Mouse (Mus musculus): ENCODE measurements around the gene Krtap5-4.
"Not testable (repeated sequence)": the region's sequence is repeated elsewhere in the genome, so short reads cannot be mapped to it uniquely, and the experiment has no call there.

Krtap5-4 gene

DNA sequence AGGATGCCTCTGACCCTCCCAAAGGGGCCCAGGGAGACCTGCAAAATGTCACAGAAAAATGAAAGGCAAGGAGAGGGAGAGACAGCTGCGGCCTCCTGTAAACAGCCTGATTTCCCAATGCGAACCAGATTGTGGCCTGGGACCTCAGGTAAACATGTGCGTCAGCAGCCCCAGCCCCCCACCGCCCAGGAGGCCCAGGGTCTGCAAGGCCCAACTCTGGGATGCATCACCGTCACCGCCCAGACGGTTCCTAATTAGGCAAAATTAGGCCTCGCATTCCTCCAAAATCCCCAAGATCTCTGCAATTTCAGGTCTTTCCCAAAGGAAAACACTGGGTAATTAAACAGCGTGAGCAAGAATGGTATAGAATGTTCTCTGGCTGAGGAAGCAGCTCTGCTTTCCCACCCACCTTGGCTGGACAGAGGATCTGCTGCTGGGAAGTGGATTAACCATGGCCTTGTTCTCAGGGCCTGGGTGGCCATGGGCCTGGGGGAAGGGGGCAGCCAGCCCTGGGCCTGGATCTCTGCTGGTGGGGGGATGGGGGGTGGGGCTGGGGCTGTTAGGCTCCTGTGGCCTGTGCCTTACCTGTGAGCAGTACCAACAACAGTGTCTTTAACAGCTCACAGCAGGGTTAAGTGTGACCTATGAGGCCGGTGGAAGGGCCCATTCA is 18.4 kb downstream of the Krtap5-4 start:
- not testable (repeated sequence) for DNase-seq (ENCODE audit: low spot score)

DNA sequence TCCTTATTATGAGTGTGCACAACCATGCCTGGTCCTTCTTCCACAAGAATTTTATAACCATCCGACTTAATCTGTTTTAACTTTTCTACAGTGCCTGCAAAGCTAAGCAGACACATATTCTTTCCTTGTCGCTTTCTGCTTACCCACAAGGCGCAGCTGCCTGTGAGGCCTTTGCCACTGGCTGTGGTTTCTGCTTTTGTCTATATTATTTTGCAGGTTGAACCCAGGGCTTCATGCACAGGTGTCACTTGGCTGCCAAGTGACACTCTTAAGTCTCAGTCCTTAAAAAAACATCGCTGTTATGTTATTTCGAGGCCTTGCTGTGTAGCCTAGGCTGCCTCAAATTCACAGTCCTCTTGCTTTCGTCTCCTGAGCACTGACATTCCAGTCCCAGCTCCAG is 19.3 kb downstream of the Krtap5-4 start:
- no peak for DNase-seq (ENCODE audit: low spot score)

DNA sequence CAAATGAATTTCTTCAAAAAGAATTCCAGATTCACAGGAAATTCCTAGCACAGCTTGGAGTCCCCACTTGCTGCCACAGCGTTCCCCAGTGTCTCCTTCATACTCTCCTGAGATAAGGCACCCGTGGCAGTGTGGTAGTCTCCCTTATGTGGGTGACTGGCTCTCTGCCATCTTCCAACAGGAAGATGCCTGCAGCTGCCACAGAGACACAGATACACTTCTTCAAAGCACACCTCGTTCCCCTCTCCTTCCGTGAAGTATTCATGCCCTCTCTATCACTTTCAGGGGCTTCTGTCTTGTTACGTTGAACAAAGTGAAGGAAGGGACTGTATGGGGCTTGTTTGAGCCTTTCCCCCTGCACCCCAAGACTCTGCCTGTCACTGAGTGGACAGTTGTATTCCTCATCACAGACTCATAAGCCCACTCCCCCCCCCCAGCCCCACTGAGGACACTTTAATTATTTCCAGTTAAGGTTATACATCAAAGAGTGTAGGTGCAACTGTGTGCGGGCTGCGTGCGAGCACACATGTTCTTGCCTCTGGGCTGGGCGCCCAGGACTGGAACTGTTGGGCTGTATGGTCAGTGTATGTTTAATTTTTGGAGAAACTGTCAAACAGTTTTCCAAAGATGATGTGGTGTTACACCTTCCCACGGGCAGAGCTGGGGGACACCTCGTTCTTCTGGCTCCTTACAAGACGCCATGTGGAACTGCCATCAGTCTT is 20.2 kb downstream of the Krtap5-4 start:
- no peak for DNase-seq (ENCODE audit: low spot score)

DNA sequence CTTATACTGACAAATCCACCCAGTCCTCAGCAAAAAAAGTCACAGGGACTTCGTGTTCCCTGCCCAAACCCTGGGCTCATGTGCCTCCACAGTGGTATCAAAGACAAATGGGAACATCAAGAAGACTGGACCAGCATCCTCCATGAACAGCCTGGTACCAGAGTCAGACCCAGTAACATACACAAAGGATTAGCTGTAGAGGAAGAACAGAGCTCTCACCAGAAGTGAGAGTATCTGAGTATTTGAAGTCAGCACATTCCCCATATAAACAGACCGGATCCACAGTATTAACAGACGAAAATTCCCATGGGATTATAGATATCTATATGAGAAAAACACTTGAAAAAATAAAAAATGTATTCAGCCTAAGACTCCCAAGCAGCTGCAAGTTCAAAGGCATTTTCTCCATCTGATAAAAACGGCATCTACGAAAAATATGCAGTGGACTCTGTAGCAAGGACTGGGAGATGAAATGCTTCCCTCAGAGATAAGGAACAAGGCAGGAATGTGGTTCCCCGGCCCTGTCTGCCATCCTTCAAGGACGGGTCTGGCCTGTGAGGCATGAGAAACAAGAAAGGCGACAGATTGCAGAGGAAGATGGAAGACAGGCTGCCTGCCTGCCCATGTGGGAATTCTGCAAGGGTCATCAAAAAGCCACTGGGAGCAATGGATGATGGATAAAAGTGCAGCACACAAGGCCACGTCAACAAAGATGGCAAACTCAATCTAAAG is 23.5 kb downstream of the Krtap5-4 start:
- no peak for DNase-seq (ENCODE audit: low spot score)

DNA sequence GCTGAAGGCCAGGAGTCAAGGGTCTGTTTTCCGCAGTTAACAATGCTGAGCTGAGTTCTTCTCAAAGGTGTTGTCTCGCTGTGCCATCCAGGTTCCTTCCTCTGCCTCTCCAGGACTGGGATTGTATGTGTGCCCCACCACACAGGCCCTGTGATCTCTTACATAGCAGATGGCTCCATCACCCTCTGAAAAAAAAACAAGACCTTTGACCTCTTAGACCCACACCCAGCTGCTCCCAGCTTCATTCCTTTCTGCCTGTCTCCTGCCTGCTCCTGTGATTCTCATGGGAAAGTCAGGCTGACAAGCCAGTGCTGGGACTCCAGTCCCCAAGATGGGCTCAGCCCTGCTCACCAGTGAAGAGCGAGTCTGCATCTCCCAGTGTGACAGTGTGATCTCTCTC is 25.2 kb downstream of the Krtap5-4 start:
- no peak for DNase-seq (ENCODE audit: low spot score)

DNA sequence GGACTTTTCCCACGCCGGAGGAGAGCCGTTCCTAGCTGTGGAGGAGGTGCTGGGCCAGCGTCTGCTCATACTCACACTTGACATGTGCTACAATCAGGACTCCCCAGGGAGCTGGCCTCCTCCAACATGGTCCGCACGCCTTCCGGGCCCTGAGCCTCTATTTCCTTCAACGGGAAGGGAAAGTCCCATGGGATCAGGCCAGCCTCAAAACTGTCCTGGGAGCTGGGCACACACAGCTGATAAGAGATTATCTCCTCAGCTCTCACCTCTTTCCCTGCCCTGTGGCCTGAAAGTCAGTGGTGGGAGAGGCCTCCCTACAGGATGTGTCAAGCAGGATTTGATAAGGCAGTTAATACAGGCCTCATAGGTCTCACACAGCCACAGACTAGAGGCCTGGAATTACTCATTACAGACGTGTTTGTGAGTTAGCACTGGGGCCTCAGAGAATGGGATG is 26.9 kb downstream of the Krtap5-4 start:
- no peak for DNase-seq (ENCODE audit: low spot score)

DNA sequence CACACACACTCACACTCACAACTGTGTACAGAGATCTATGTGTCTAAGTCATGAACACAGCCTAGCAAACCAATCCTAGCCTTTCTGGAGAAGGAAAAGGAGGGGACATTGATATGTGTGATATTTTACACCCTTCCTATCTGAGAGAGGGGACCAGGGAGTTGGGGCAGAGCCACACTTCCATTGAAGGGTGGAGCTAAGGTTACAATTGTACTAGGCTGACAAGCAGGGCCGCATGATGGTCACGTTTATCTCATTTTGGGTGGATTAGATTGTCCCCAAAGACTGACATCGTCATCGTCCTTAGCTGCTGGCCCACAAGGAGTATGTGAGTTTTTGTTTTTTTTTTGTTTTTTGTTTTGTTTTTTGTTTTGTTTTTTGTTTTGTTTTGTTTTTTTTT is 27.9 kb downstream of the Krtap5-4 start:
- DNase-seq (ENCODE audit: low spot score), result no peak

DNA sequence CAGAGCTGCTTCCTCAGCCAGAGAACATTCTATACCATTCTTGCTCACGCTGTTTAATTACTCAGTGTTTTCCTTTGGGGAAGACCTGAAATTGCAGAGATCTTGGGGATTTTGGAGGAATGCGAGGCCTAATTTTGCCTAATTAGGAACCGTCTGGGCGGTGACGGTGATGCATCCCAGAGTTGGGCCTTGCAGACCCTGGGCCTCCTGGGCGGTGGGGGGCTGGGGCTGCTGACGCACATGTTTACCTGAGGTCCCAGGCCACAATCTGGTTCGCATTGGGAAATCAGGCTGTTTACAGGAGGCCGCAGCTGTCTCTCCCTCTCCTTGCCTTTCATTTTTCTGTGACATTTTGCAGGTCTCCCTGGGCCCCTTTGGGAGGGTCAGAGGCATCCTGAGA is 29.4 kb downstream of the Krtap5-4 start:
- DNase-seq (ENCODE audit: low spot score), result not testable (repeated sequence)

DNA sequence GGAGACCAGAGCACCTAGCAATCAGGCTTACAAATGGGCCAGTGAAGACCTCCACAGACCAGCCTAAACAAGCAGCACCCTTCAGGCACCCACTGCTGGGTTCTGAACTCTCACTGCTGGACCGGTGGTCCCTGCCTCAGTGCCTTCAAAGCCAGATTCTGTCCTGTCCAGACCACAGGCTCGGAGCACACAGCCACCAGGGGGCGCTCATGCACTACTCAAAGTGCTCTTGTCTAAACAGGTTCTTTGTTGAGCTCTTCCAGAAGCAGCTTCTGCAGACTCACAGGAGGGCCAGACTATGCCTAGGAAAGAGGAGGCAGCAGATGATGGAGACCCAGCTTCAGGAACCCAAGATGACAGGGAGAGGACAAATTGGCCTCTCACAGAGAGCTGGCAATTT is 30.9 kb downstream of the Krtap5-4 start:
- DNase-seq (ENCODE audit: low spot score), result peak; percentile 85

DNA sequence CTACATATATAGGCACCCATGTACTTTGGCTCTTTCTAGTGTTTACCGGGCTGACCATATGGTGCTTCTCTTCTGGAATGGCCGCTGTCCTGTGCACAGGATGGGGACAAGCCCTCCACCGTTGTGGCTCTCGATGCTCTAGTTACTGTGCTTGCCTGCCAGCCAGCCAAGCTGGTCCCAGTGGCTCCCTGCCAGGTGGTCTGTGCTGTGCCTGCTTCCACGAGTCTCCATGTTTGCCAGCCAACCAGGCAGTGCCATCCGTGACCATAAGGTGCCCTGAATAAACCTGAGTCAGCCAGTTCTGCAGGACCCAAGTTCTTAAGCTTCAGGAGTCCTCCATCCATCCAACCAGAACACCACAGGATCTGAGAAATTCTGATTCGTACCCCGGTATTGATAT is 31.8 kb downstream of the Krtap5-4 start:
- DNase-seq (ENCODE audit: low spot score), result no peak

DNA sequence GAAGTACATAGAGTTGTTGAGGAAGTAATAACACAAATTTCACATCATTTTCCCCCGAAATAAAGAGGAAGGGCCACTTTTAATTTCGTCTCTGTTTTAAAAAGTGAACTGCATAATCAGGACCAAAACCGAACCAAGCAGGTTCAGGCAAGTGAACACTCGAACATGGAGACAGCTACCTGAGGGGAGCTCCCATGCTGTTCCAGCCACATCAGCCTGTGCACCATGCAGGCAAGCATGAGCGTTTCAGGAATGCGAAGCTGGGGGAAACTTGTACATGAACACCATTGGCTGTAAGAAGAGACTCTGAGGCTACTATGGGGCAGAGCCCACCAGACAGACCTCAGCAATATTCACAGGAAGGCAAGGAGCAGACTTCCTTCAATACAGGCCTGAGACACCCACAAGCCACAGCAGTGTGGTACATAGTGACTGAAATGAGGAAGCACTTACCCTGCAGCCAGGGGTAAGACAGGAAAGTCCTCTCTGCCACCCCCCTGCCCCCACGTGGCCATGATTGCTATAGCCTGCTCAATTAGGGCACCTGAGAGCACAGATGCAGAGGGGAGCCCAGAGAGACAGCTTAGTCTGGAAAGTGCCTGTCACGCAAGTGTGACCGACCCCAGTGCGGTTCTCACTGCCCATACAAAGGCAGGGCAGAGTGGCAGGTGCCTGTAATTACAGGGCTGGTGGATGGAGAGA is 37.1 kb downstream of the Krtap5-4 start:
- DNase-seq (ENCODE audit: low spot score), result no peak

DNA sequence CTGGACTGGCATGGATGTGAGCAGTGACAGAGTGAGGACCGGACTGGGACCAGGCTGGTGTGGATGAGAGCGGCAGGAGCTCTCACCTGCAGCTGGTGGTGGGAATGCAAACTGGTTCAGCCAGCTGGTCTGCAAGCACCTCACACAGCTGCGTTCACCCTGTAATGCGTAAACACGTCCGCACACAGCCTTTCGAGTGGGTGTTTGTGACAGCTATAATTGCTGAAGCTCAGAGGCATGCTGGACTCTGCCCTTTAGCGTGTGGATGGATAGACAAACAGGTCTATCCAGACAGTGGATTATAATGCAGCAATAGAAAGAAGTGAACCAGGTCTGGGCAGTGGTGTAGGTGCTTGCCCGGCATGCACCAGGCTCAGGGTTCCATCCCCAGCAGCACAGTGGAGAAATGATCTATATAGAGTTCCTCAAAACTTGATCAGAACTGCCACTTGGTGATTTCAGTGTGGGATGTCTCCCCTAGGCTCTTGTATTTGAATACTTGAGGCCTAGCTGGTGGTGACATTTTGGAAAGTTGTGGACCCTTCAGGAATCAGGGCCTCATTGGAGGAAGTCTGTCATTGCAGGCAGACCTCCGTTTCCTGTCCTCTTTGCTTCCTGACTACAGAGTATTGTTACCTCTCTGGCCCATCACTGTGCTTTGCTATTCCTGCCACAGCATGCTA is 38.4 kb downstream of the Krtap5-4 start:
- no peak for DNase-seq (ENCODE audit: low spot score)

DNA sequence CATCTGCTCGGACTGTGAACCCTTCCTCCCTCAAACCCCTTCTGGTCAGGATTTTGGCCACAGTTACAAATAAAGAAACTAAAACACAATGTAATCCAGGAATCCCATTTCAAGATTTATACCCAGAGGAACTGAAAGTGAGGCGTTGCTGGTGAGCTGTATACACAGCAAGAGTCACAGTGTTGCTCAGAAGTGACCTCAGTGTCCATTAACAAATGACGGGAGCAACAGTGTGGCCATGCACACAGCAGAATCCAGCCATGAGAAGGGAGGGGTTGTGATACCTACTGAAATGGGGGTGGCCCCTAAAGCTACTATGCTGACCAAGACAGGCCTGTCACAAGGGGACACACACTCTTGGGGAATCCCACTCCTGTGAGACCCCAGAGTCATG is 38.9 kb downstream of the Krtap5-4 start:
- no peak for DNase-seq (ENCODE audit: low spot score)

DNA sequence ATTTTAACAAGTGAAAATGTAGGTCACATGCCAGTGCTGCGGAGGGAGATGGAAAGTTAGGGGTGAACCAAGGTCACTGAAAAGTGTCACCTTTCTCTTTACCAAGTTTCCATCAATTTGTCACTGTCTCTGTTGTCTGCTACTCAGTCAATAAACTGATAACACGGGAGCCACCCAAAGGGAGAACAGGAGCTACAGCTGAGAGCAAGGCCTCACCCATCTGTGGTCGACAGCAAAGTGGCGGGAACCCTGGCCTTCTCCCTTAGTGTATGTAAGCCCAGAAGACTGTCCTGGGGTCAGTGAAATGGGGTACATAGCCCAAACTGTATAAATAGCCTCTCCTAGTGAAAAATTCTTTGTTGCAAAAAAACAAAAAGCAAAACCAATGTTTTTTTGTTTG is 44.2 kb downstream of the Krtap5-4 start:
- no peak for DNase-seq (ENCODE audit: low spot score)

DNA sequence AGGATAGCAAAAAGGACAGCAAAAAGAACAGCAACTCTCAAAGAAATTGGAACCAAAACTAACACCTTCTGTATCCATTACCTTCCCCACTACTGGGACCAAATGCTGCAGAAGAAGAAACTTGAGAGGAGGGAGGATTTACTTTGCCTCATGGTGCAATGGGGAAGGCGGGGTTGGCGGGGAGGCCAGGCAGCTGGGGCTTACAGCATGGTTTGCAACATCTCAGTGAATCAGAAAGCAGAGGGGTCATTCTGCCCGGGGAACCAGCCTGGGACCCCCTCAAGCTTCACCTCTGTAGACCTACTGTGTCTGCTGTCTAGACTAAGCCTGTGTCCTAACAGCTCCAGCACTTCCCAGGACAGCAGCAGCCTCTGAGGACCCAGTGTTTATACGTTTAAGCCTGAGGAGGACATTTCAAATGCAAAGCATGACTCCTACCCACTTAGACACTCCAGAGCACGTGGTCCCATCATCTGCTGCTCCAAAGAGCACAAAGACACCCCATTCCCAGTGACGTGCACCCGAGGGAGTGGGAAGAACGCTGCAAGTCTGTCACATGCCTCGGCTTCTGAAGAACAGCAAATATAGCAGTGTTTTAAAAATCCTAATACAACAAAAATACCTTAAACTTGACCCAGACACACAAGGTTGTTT is 46.1 kb downstream of the Krtap5-4 start:
- no peak for DNase-seq (ENCODE audit: low spot score)

DNA sequence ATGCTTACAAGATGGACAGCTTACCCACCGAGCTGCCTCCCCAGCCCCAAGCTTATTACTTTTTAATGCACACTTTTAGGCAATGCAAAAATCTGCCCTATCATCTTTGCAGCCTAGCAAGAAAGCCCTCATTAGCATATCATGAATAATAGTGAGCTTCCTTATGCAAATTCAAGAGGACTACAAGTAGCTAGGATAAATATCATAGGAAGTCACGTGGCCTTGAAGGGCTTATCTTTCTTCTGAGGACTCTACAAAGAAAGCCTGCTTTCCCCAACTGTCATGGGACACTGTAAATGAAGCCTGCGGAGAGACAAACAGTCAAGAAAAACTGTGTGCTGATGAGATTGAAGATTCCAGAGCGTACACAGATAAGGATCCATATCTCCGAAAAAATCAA is 48.2 kb downstream of the Krtap5-4 start:
- DNase-seq (ENCODE audit: low spot score), result no peak

DNA sequence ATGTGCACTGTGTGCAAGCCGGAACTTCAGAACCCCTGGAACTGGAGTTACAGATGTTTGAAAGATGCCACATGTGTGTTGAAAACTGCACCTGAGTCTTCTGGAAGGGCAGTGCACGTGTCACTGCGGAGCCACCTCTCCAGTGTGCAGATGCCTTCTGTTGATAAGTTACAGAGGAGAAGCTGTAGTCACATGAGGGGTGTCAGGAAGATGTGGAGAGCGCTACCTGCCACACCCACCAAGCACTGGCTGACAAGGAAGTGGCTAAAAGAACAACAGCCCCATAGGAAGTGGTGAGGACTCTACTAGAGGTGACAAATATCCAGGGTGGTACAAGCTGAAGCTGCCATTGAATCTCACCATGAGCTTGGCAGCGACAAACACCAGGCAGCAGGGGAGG is 50.5 kb downstream of the Krtap5-4 start:
- DNase-seq (ENCODE audit: low spot score), result no peak
